Mouse (Mus musculus) layer of hippocampus, adult 11-12 months (tissue): ENCODE results near the gene Fat1.
A peak's percentile ranks its signal among the peaks of the same experiment; 100 is the strongest.

ENCODE experiments used
- DNase-seq: peaks from one replicate; pipeline ENCODE4 v3.0.0; 2022; ENCODE audit warnings: low spot score

Fat1 gene

DNA sequence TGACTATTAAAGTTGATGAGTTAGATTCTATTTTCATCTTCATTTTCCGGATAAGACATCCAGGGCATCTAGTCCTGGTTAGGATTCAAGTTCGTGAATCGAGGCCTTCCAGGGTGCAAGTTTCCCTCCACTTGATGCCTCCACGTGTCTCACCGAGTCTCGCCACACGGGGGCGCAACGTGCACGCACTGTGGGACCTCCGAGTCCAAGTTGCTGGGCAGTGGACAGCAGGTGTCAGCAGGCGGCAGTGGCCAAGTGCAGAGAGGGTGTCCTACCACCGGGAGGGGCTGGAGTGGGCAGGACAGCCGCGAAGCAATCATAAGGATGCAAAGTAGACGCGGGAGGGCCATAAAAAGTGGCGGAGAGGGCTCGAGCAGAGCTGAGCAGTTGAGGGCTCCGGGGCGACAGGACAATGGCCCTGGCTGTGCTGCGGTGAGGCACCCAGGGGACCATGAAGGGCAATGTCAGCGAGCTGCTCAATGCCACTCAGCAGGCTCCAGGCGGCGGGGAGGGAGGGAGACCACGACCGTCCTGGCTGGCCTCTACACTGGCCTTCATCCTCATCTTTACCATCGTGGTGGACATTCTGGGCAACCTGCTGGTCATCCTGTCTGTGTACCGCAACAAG is 133.6 kb downstream of the Fat1 start, which contains the start of gene Mtnr1a:
Gene Mtnr1a, plus strand, starts transcription at position 379 of the 628 bp plus-strand sequence.
- DNase-seq = peak; percentile 89

DNA sequence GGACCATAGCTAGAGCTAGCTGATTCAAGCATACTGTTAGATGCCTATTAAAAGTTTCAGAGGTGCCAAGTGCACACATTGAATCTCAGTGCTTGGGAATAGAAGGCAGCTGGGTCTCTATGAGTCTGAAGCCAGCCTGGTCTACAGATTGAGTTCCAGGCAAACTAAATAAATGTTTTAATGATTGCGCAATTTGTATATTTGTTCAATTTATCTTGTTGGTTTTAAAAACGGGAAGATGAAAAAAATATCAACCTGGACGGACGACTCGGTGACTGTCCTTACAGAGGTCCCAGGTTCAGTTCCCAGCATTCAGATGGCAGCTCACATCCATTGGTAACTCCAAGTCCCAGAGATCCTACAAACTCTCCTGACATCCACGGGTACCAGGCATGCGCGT is 135.7 kb downstream of the Fat1 start:
- DNase-seq = no peak

DNA sequence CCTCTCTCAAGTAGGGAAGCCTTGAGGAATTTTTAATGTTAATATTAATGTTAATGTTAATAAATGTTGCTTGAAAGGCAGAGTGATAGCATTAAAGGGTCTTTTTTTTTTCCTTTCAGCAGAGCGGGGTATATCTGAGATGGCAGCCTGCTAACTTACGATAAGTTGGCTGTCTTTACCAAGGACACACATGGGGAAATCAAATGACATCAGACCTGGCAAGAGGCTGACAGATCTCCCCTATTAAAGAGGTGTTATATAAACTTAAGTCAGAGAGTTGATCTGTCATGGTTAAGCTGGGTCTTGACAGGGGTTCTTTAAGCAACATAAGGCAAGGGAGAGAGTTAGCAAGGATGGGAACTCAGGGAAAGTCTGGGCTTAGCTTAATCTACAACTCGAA is 145.6 kb downstream of the Fat1 start:
- no peak for DNase-seq

DNA sequence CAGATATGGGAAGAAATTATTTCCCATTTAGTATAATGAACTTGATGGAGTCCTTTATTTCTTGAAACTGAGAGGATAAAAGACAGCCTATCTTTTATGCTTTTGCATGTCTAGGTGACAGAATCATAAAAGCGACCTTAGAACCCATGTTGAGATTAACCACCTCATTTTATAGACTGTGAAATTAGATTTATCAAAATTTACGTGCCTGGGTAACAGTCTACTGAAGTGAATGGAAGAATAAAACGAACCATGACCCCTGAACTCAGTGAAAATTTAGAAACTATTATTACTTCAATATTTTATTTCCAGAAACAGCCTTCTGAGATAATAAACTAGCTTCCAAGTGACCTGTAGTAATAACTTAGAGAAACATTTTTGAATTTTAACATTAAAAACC is 158.4 kb downstream of the Fat1 start:
- DNase-seq = no peak
